Mouse (Mus musculus): Measurements from ENCODE around the gene Parp16. TPM values are rescaled to one million over a fixed set of nuclear protein-coding genes. Genes with fewer than 3 reads are reported as not detected.
A peak's percentile ranks its signal among the peaks of the same experiment; 100 is the strongest.
"Not testable (repeated sequence)": the region's sequence is repeated elsewhere in the genome, so short reads cannot be mapped to it uniquely, and the experiment has no call there.

The Parp16 gene
- polyA plus RNA-seq, 1 experiment, result 8.4 TPM

GRCm38 (mm10) chr9:65215494-65216126, 20.5 kb downstream of the Parp16 start:
- 7% methylated on average over 31 of the region's 31 CpGs for WGBS
- Histone ChIP-seq H3K4me1 (ENCODE audit: control insufficient read depth, insufficient read depth, low read length) (peaks cover 8% of the 10 kb centered on the region; the same call in 1 of the 2 replicates), H3K4me3 (replicated peaks; ENCODE audit: extremely low read depth, low read depth, low read length) (peak overlapping the region; percentile 76)
- no peak for DNase-seq
- TF ChIP-seq CTCF (IDR thresholded peaks at IDR 0.05; ENCODE audit: insufficient read depth, low read length) (no peak), POLR2A (IDR thresholded peaks at IDR 0.05; ENCODE audit: borderline replicate concordance, extremely low read depth, low read depth, low read length) (no peak)

- 26% methylated on average over 8 of the region's 8 CpGs for WGBS
- TF ChIP-seq CTCF (IDR thresholded peaks at IDR 0.05; ENCODE audit: insufficient read depth, low read length) (no peak), POLR2A (IDR thresholded peaks at IDR 0.05; ENCODE audit: borderline replicate concordance, extremely low read depth, low read depth, low read length) (no peak)
- DNase-seq, result no peak
- Histone ChIP-seq H3K4me1 (ENCODE audit: control insufficient read depth, insufficient read depth, low read length) (peaks cover 8% of the 10 kb centered on the region; the same call in 1 of the 2 replicates), H3K4me3 (replicated peaks; ENCODE audit: extremely low read depth, low read depth, low read length) (peak overlapping the region; percentile 25)
These were observed 21.8 kb downstream of the Parp16 start for GRCm38 (mm10) chr9:65216972-65217371.

- no peak for DNase-seq
- 61% methylated on average over 6 of the region's 6 CpGs for WGBS
- TF ChIP-seq CTCF (IDR thresholded peaks at IDR 0.05; ENCODE audit: insufficient read depth, low read length) (no peak), POLR2A (IDR thresholded peaks at IDR 0.05; ENCODE audit: borderline replicate concordance, extremely low read depth, low read depth, low read length) (no peak)
- Histone ChIP-seq H3K4me1 (ENCODE audit: control insufficient read depth, insufficient read depth, low read length) (peaks cover 8% of the 10 kb centered on the region; the same call in 1 of the 2 replicates), H3K4me3 (replicated peaks; ENCODE audit: extremely low read depth, low read depth, low read length) (no peak overlapping the region)
These were observed 22.5 kb downstream of the Parp16 start for GRCm38 (mm10) chr9:65217661-65218060.

GRCm38 (mm10) chr9:65218916-65219315, 23.8 kb downstream of the Parp16 start:
- Histone ChIP-seq H3K4me1 (ENCODE audit: control insufficient read depth, insufficient read depth, low read length) (peaks cover 8% of the 10 kb centered on the region; the same call in 1 of the 2 replicates), H3K4me3 (replicated peaks; ENCODE audit: extremely low read depth, low read depth, low read length) (no peak overlapping the region)
- no peak for DNase-seq
- WGBS, result 76% methylated on average over 1 of the region's 1 CpGs
- no peak for TF ChIP-seq CTCF (IDR thresholded peaks at IDR 0.05; ENCODE audit: insufficient read depth, low read length)
- TF ChIP-seq POLR2A (IDR thresholded peaks at IDR 0.05; ENCODE audit: borderline replicate concordance, extremely low read depth, low read depth, low read length), result no peak

- not testable (repeated sequence) for H3K4me3 ChIP-seq (replicated peaks; ENCODE audit: extremely low read depth, low read depth, low read length); H3K4me1 ChIP-seq (ENCODE audit: control insufficient read depth, insufficient read depth, low read length); DNase-seq
- 48% methylated on average over 3 of the region's 3 CpGs for WGBS
These were observed 25.2 kb downstream of the Parp16 start for GRCm38 (mm10) chr9:65220398-65220797.

GRCm38 (mm10) chr9:65223927-65224326, 28.8 kb downstream of the Parp16 start:
- Histone ChIP-seq H3K4me3 (replicated peaks; ENCODE audit: extremely low read depth, low read depth, low read length) (no peak overlapping the region), H3K4me1 (ENCODE audit: control insufficient read depth, insufficient read depth, low read length) (no peaks in the 10 kb centered on the region)
- WGBS, result 79% methylated on average over 6 of the region's 6 CpGs
- DNase-seq, result no peak
- TF ChIP-seq POLR2A (IDR thresholded peaks at IDR 0.05; ENCODE audit: borderline replicate concordance, extremely low read depth, low read depth, low read length), result no peak
- no peak for TF ChIP-seq CTCF (IDR thresholded peaks at IDR 0.05; ENCODE audit: insufficient read depth, low read length)

- DNase-seq, result no peak
- TF ChIP-seq POLR2A (IDR thresholded peaks at IDR 0.05; ENCODE audit: borderline replicate concordance, extremely low read depth, low read depth, low read length) (no peak), CTCF (IDR thresholded peaks at IDR 0.05; ENCODE audit: insufficient read depth, low read length) (no peak)
- 44% methylated on average over 4 of the region's 4 CpGs for WGBS
- Histone ChIP-seq H3K4me1 (ENCODE audit: control insufficient read depth, insufficient read depth, low read length) (no peaks in the 10 kb centered on the region), H3K4me3 (replicated peaks; ENCODE audit: extremely low read depth, low read depth, low read length) (no peak overlapping the region)
These were observed 30.6 kb downstream of the Parp16 start for GRCm38 (mm10) chr9:65225795-65226194.

GRCm38 (mm10) chr9:65230250-65230649, 35.1 kb downstream of the Parp16 start:
- WGBS, result 75% methylated on average over 6 of the region's 6 CpGs
- TF ChIP-seq CTCF (IDR thresholded peaks at IDR 0.05; ENCODE audit: insufficient read depth, low read length) (peak; percentile 31; the same call in 1 of the 2 replicates), POLR2A (IDR thresholded peaks at IDR 0.05; ENCODE audit: borderline replicate concordance, extremely low read depth, low read depth, low read length) (no peak)
- DNase-seq, result no peak

GRCm38 (mm10) chr9:65231284-65231683, 36.1 kb downstream of the Parp16 start:
- 74% methylated on average over 8 of the region's 8 CpGs for WGBS
- TF ChIP-seq POLR2A (IDR thresholded peaks at IDR 0.05; ENCODE audit: borderline replicate concordance, extremely low read depth, low read depth, low read length) (no peak), CTCF (IDR thresholded peaks at IDR 0.05; ENCODE audit: insufficient read depth, low read length) (no peak)

More at GRCm38 (mm10) chr9:65230250-65230649, 35.1 kb downstream of the Parp16 start:
- H3K4me3 ChIP-seq (replicated peaks; ENCODE audit: extremely low read depth, low read depth, low read length), result no peak overlapping the region
- H3K4me1 ChIP-seq (ENCODE audit: control insufficient read depth, insufficient read depth, low read length), result no peaks in the 10 kb centered on the region

GRCm38 (mm10) chr9:65233243-65233985, 38.3 kb downstream of the Parp16 start:
- DNase-seq, result no peak
- Histone ChIP-seq H3K4me3 (replicated peaks; ENCODE audit: extremely low read depth, low read depth, low read length) (no peak overlapping the region), H3K4me1 (ENCODE audit: control insufficient read depth, insufficient read depth, low read length) (no peaks in the 10 kb centered on the region)
- 81% methylated on average over 9 of the region's 9 CpGs for WGBS
- TF ChIP-seq CTCF (IDR thresholded peaks at IDR 0.05; ENCODE audit: insufficient read depth, low read length) (no peak), POLR2A (IDR thresholded peaks at IDR 0.05; ENCODE audit: borderline replicate concordance, extremely low read depth, low read depth, low read length) (no peak)

More at GRCm38 (mm10) chr9:65231284-65231683, 36.1 kb downstream of the Parp16 start:
- DNase-seq, result no peak
- Histone ChIP-seq H3K4me1 (ENCODE audit: control insufficient read depth, insufficient read depth, low read length) (no peaks in the 10 kb centered on the region), H3K4me3 (replicated peaks; ENCODE audit: extremely low read depth, low read depth, low read length) (no peak overlapping the region)
